18 mouse cellular contexts compared by ENCODE assay signal in the genomic region with DNA sequence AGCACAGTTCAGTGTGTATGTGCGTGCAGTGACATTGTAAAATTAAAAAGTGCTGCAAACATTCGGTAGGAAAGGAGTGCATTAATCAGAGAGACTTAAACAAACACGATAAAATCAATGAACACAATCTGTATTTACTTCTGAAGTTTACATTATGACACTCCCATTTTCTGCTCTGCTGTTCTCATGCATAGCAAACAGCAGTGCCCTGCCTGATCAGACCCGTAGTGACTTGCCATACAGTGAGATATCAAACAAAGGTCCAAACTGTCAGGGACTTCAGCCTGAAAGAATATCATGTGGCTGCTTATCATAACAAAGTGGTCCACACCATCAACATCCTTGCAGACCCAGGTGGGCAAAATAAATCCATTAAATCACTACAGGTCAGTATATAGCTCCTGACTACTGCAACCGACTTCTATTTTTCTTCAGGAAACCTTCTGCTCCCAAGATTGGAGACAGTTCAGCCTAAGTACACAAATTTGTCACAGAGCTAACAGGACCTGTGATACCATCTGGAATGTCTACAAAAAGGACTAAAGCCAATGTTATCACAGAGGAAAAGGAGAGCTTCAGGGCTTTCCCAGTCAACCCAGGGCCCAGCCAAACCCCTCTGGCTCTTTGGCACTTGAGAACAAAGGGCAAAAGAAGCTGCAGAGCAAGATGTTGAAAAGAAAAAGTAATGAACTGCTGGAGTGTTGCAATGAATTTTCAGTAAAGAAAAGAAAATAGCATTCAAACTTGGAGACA.
DNase-seq lines count a peak whose midpoint lies in the region; ATAC-seq and TF ChIP-seq lines count a peak whose summit lies in the region.
"Had no signal": no experiment of that assay in that cellular context is flagged by ENCODE, and none has a peak within 500 bp of the region (broad histone marks: within the 10 kb centered on the region; RNA-seq: fewer than 3 reads in every experiment).

No protein-coding gene starts in this region.

- TF ChIP-seq EP300 in stomach, postnatal 0 days (optimal IDR thresholded peaks at IDR 0.05) = no peak

- H3K27ac ChIP-seq in midbrain, embryonic 14.5 days (replicated peaks; ENCODE audit: low read depth, low read length) = no peak overlapping the region
- H3K27ac ChIP-seq in midbrain, postnatal 0 days (ENCODE audit: low read depth, low read length) = no peak overlapping the region
- no peak overlapping the region for H3K27ac ChIP-seq in intestine, postnatal 0 days (ENCODE audit: low read depth, low read length)
- H3K27ac ChIP-seq in stomach, postnatal 0 days (replicated peaks) = 0 out of 2 replicates have a peak overlapping the region, but pooled peaks have one; percentile 26
- H3K27ac ChIP-seq: embryonic facial prominence, embryonic 13.5 days; forebrain, embryonic 12.5 days; gastrocnemius, adult 2 months; hindbrain, embryonic 10.5 days had no signal

- no peak overlapping the region for H3K9ac ChIP-seq in midbrain, embryonic 14.5 days (replicated peaks; ENCODE audit: low read length)
- no peak overlapping the region for H3K9ac ChIP-seq in midbrain, postnatal 0 days (replicated peaks; ENCODE audit: low read length, poor library complexity, severe bottlenecking)
- no peak overlapping the region for H3K9ac ChIP-seq in intestine, postnatal 0 days (ENCODE audit: low read depth, low read length)
- no peak overlapping the region for H3K9ac ChIP-seq in stomach, postnatal 0 days (ENCODE audit: low read length)
- H3K9ac ChIP-seq: embryonic facial prominence, embryonic 13.5 days; forebrain, embryonic 12.5 days; forebrain, postnatal 0 days; heart, embryonic 12.5 days had no signal

- peak; percentile 7 for DNase-seq in midbrain, embryonic 14.5 days
- DNase-seq in midbrain, postnatal 0 days (ENCODE audit: low spot score) = no peak
- peak; percentile 6 for DNase-seq in brain, embryonic 14.5 days (ENCODE audit: low read depth)
- DNase-seq in stomach, postnatal 0 days (ENCODE audit: low spot score) = peak; percentile 59
- no peak for DNase-seq in cerebellum, adult 11-12 months
- no peak for DNase-seq in layer of hippocampus, postnatal 36 days
- DNase-seq: adrenal gland, postnatal 10 days; cerebellum, adult 18-20 months; cerebellum, adult 9-11 months; cerebellum, postnatal 36 days; forebrain, postnatal 0 days; gastrocnemius, adult 2 months; gastrocnemius, postnatal 25 days had no signal

- no peaks in the 10 kb centered on the region for H3K4me1 ChIP-seq in midbrain, embryonic 14.5 days (ENCODE audit: control insufficient read depth, insufficient read depth, low read length)
- no peaks in the 10 kb centered on the region for H3K4me1 ChIP-seq in midbrain, postnatal 0 days (ENCODE audit: insufficient read depth, low read length)
- no peaks in the 10 kb centered on the region for H3K4me1 ChIP-seq in intestine, postnatal 0 days (replicated peaks; ENCODE audit: control insufficient read depth, insufficient read depth, low read length)
- H3K4me1 ChIP-seq in stomach, postnatal 0 days (replicated peaks; ENCODE audit: control insufficient read depth, insufficient read depth) = no peaks in the 10 kb centered on the region
- H3K4me1 ChIP-seq: embryonic facial prominence, embryonic 13.5 days; forebrain, embryonic 12.5 days; heart, embryonic 12.5 days; hindbrain, embryonic 10.5 days had no signal

- H3K27me3 ChIP-seq in midbrain, embryonic 14.5 days (ENCODE audit: control insufficient read depth, insufficient read depth, low read length) = no peaks in the 10 kb centered on the region
- no peaks in the 10 kb centered on the region for H3K27me3 ChIP-seq in midbrain, postnatal 0 days (ENCODE audit: insufficient read depth, low read length)
- no peaks in the 10 kb centered on the region for H3K27me3 ChIP-seq in intestine, postnatal 0 days (replicated peaks; ENCODE audit: control insufficient read depth, insufficient read depth, low read length)
- H3K27me3 ChIP-seq in stomach, postnatal 0 days (ENCODE audit: control insufficient read depth, insufficient read depth, low read length) = no peaks in the 10 kb centered on the region
- H3K27me3 ChIP-seq: embryonic facial prominence, embryonic 13.5 days; forebrain, embryonic 12.5 days; heart, embryonic 12.5 days had no signal

- no peak for TF ChIP-seq CTCF in midbrain, postnatal 0 days (IDR thresholded peaks at IDR 0.05)
- TF ChIP-seq CTCF in brain, embryonic 14.5 days (IDR thresholded peaks at IDR 0.05; ENCODE audit: borderline replicate concordance, extremely low read depth, insufficient read depth, insufficient read length) = no peak
- TF ChIP-seq CTCF in intestine, postnatal 0 days (IDR thresholded peaks at IDR 0.05; ENCODE audit: low read depth) = no peak
- no peak for TF ChIP-seq CTCF in stomach, postnatal 0 days (IDR thresholded peaks at IDR 0.05; ENCODE audit: low read depth)

- no peaks in the 10 kb centered on the region for H3K9me3 ChIP-seq in midbrain, embryonic 14.5 days (ENCODE audit: control insufficient read depth, low read length)
- H3K9me3 ChIP-seq in midbrain, postnatal 0 days (ENCODE audit: low read length) = no peaks in the 10 kb centered on the region
- H3K9me3 ChIP-seq in intestine, postnatal 0 days (ENCODE audit: control insufficient read depth) = no peaks in the 10 kb centered on the region
- H3K9me3 ChIP-seq in stomach, postnatal 0 days (ENCODE audit: control insufficient read depth, low read length) = no peaks in the 10 kb centered on the region
- H3K9me3 ChIP-seq: embryonic facial prominence, embryonic 13.5 days; forebrain, embryonic 12.5 days; heart, embryonic 12.5 days; hindbrain, embryonic 10.5 days had no signal

- H3K4me3 ChIP-seq in midbrain, embryonic 14.5 days (replicated peaks; ENCODE audit: low read depth, low read length) = no peak overlapping the region
- no peak overlapping the region for H3K4me3 ChIP-seq in midbrain, postnatal 0 days (ENCODE audit: low read depth, low read length)
- no peak overlapping the region for H3K4me3 ChIP-seq in intestine, postnatal 0 days (ENCODE audit: low read depth, low read length)
- H3K4me3 ChIP-seq in stomach, postnatal 0 days (ENCODE audit: low read depth, low read length) = no peak overlapping the region
- H3K4me3 ChIP-seq: embryonic facial prominence, embryonic 13.5 days; forebrain, embryonic 12.5 days; gastrocnemius, adult 2 months; heart, embryonic 12.5 days; hindbrain, embryonic 10.5 days had no signal

- H3K4me2 ChIP-seq in midbrain, embryonic 14.5 days (ENCODE audit: low read length) = no peak overlapping the region
- H3K4me2 ChIP-seq in midbrain, postnatal 0 days (ENCODE audit: low read depth, low read length, poor library complexity, severe bottlenecking) = no peak overlapping the region
- H3K4me2 ChIP-seq in intestine, postnatal 0 days (replicated peaks; ENCODE audit: low read depth) = no peak overlapping the region
- H3K4me2 ChIP-seq in stomach, postnatal 0 days (replicated peaks; ENCODE audit: low read depth) = no peak overlapping the region
- H3K4me2 ChIP-seq: embryonic facial prominence, embryonic 13.5 days; forebrain, embryonic 12.5 days; heart, embryonic 12.5 days had no signal

- no peak for ATAC-seq in midbrain, embryonic 14.5 days (ENCODE audit: low FRiP score, low TSS enrichment)
- ATAC-seq in midbrain, postnatal 0 days (ENCODE audit: low FRiP score) = no peak
- ATAC-seq in intestine, postnatal 0 days = peak; percentile 63; the same call in 1 of the 2 replicates
- peak; percentile 95 for ATAC-seq in stomach, postnatal 0 days (ENCODE audit: low FRiP score, low TSS enrichment)
- ATAC-seq: forebrain, postnatal 0 days had no signal

- no peaks in the 10 kb centered on the region for H3K36me3 ChIP-seq in midbrain, embryonic 14.5 days (ENCODE audit: control insufficient read depth, insufficient read depth, low read length)
- H3K36me3 ChIP-seq in midbrain, postnatal 0 days (ENCODE audit: insufficient read depth, low read length) = no peaks in the 10 kb centered on the region
- no peaks in the 10 kb centered on the region for H3K36me3 ChIP-seq in intestine, postnatal 0 days (ENCODE audit: control insufficient read depth, insufficient read depth)
- H3K36me3 ChIP-seq in stomach, postnatal 0 days (ENCODE audit: control insufficient read depth, insufficient read depth, low read length) = no peaks in the 10 kb centered on the region
- H3K36me3 ChIP-seq: embryonic facial prominence, embryonic 13.5 days; forebrain, embryonic 12.5 days; heart, embryonic 12.5 days; hindbrain, embryonic 10.5 days had no signal

- 75% methylated on average over 5 of the region's 5 CpGs for WGBS in midbrain, embryonic 14.5 days
- WGBS in midbrain, postnatal 0 days = 69% methylated on average over 5 of the region's 5 CpGs
- 16% methylated on average over 5 of the region's 5 CpGs for WGBS in intestine, postnatal 0 days
- 24% methylated on average over 5 of the region's 5 CpGs for WGBS in stomach, postnatal 0 days

- no peak for TF ChIP-seq POLR2A in brain, embryonic 14.5 days (IDR thresholded peaks at IDR 0.05; ENCODE audit: borderline replicate concordance, extremely low read depth, insufficient read depth, insufficient read length, poor library complexity, severe bottlenecking)

Comparison
In these comparisons a context has a peak if more than half of its experiments do, and no peak if none do; other contexts are left out.
1. DNase-seq: peak in midbrain, embryonic 14.5 days (single experiment), brain, embryonic 14.5 days (single experiment) and stomach, postnatal 0 days (single experiment); none in midbrain, postnatal 0 days (single experiment), cerebellum, adult 11-12 months (single experiment) and layer of hippocampus, postnatal 36 days (0 of 2).
2. ATAC-seq: peak in intestine, postnatal 0 days (single experiment) and stomach, postnatal 0 days (single experiment); none in midbrain, embryonic 14.5 days (single experiment) and midbrain, postnatal 0 days (single experiment).